Mouse (Mus musculus) erythroblast, embryonic 14.5 days (primary cell): ENCODE measurements around the gene Hey2. TPM values are rescaled to one million over a fixed set of nuclear protein-coding genes. Genes with fewer than 3 reads are reported as not detected.
A peak's percentile ranks its signal among the peaks of the same experiment; 100 is the strongest.

Experiments
- H3K27me3 ChIP-seq: 2 replicates; pipeline ENCODE4 v1.6.1; 2012; ENCODE audit warnings: inconsistent platforms; ENCODE audit not compliant: control insufficient read depth
- H3K36me3 ChIP-seq: 2 replicates; pipeline ENCODE4 v1.6.1; 2012; ENCODE audit warnings: mild to moderate bottlenecking, inconsistent platforms; ENCODE audit not compliant: control insufficient read depth
- H3K4me1 ChIP-seq: 2 replicates; pipeline ENCODE4 v1.6.1; 2012; ENCODE audit warnings: inconsistent platforms; ENCODE audit not compliant: control insufficient read depth
- H3K4me3 ChIP-seq: replicated peaks from 2 replicates; pipeline ENCODE3; 2012; ENCODE audit warnings: moderate library complexity, mild to moderate bottlenecking, inconsistent platforms
- H3K9me3 ChIP-seq: 2 replicates; pipeline ENCODE4 v1.6.1; 2012; ENCODE audit warnings: low read length, inconsistent platforms, mixed read lengths; ENCODE audit not compliant: control insufficient read depth
- GATA1 ChIP-seq: IDR thresholded peaks from 2 replicates; pipeline ENCODE4 v1.6.1; 2012; ENCODE audit warnings: low read length, inconsistent platforms, mixed read lengths
- TAL1 ChIP-seq: IDR thresholded peaks from 3 replicates; pipeline ENCODE4 v1.6.1; 2012; ENCODE audit warnings: low read length, inconsistent platforms, mixed read lengths
- polyA plus RNA-seq: library from polyadenylated mRNA; stranded (reverse); fragments of >175 nt; gene quantifications from 2 replicates; pipeline ENCODE4 v1.2.3, GENCODE M21; 2012

The Hey2 gene
- polyA plus RNA-seq, result 0.07 and 0.10 TPM in 2 replicates

DNA sequence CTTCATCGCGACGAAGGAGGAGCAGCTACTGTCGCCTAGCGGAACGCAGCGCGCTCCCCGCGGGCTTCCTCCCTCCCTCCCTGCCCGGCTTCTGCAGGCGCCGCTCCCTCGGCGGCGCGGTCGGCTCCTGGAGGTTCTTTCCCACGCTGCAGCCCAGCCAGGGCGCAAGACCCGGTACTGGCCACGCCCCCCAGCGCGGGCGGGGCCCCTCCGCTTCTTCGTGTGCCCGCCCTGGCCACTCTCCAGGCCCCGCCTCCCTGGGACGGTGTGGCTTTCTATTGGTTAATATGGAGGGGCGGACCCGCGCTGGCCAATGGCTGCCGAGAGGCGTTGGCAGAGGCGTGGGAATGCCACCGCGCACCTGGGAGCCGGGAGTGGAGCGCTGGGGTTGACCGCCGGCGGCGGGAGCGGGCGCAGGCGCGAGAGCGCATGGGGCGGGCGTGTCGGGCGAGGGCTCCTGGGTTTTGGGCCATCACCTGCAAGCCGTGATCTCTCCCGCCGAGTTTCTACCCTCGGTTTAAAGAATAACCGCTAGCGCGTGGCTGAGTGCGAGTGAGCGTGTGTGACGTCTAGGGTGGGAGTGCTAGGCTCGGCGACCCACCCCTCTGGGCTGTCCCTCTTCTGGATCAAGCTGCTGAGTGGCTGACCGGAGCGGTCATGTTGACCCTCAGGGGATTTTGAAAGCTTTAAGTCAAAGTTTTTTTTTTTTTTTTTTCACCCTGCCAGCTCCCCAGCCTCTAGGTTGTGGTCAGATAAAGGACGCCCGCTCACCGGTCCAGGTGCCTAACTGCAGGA lies at the start of gene Hey2:
Gene Hey2 (minus strand): TSS at position 159 of the 795 bp plus-strand sequence.
- Histone ChIP-seq H3K27me3 (peaks cover 89% of the 10 kb centered on the region), H3K4me3 (peak within 1 kb of the TSS; percentile 60)
- no peak for TF ChIP-seq TAL1
- no peak for TF ChIP-seq GATA1

DNA sequence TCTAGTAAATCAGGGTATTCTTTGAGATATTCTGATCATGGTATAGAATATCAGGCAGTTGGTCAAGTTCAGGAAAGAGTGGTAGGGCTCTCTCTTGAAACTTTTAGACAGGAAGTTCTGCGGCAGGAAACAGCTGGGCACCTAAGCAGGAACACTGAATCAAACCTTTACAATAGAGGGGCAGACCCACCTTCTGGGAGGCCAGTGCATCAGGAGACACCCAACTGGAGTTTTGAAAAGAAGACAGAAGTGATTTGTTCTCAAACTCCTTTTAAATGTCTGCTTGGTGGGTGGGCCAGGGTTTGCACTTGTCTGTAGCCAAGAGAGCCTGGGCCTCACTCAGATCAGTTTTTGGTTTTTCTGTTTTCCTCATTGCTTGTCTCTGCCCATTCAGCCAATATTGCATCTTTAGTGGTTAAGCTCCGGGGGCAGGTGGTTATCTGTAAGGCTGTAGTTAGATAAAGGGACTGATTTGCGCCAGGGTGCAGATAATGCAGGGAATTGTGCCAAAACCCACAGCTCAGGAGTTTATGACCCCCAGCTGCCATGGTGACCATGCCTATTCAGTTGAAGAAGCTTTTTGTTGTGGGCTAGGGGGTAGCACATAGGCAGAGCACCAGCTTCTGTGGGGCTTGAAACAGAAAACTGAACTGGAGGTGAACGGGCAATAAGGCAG lies 40.6 kb upstream of the Hey2 start:
- H3K4me3 ChIP-seq, result no peak overlapping the region
- no peaks in the 10 kb centered on the region for H3K4me1 ChIP-seq
- no peaks in the 10 kb centered on the region for H3K9me3 ChIP-seq
- H3K27me3 ChIP-seq, result no peaks in the 10 kb centered on the region
- TF ChIP-seq GATA1 (no peak), TAL1 (no peak)
- H3K36me3 ChIP-seq, result no peaks in the 10 kb centered on the region

More for the DNA sequence above, at the start of gene Hey2:
- H3K4me1 ChIP-seq, result peaks cover 16% of the 10 kb centered on the region
- H3K9me3 ChIP-seq, result peaks cover 12% of the 10 kb centered on the region
- H3K36me3 ChIP-seq, result no peaks in the 10 kb centered on the region

DNA sequence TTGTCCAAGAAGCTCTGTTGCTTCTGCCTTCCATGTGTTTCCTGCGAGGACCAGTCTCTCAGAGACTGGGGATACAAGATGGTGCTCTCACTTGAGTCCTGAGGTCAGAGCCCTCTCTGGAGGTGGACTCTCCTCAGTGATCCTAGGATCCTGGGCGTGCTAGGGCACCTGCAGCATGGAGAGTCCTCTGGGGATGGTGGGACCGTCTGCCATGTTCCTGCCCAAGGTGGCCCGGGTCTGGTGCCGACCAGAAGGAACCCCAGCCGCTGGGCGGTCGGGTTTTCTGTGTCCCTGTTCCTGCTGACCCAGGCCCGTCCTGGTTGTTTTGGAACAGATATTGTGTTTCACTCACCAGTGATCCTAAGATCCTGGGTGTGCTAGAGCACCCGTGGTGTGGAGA lies 38.5 kb upstream of the Hey2 start:
- Histone ChIP-seq H3K27me3 (no peaks in the 10 kb centered on the region), H3K4me3 (no peak overlapping the region), H3K9me3 (no peaks in the 10 kb centered on the region), H3K36me3 (no peaks in the 10 kb centered on the region), H3K4me1 (no peaks in the 10 kb centered on the region)
- TF ChIP-seq TAL1 (no peak), GATA1 (no peak)

DNA sequence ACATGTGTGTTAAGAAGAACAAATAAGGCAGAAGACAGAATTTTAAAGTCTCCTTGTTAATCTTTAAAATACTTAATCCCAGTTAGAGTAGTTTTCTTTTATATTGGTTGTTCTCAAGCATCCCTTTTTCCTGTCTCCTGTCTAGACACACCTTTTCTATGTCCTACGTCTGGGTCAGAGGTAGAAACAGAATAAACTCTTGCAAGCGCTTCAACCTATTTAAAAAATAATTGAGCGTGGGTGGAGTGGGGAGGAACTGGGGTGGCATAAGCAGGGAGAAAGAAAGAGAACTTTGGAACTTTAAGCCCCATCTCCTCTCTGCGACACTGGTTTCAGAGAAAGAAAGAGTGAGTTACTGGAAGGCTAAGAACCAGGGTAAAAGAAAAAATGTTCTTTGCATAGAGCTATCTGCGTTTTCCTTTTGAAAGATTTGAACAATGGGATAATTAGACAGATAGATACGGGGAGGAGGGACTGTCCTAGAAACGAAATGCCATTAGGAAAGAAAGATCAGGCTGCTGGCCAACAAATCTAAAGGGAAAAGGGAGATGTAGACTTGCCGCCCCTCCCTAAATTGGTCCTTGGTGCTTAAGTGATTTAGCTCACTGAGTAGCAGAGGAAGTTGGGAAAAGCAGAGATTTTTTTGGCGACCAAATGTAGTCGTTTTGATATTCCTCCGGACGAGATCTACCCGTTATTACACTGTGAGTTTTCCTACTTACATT lies 2.7 kb upstream of the Hey2 start:
- TF ChIP-seq GATA1 (no peak), TAL1 (no peak)
- H3K4me1 ChIP-seq, result peaks cover 16% of the 10 kb centered on the region
- no peaks in the 10 kb centered on the region for H3K36me3 ChIP-seq
- no peak overlapping the region for H3K4me3 ChIP-seq
- peaks cover 12% of the 10 kb centered on the region for H3K9me3 ChIP-seq
- H3K27me3 ChIP-seq, result peaks cover 78% of the 10 kb centered on the region

DNA sequence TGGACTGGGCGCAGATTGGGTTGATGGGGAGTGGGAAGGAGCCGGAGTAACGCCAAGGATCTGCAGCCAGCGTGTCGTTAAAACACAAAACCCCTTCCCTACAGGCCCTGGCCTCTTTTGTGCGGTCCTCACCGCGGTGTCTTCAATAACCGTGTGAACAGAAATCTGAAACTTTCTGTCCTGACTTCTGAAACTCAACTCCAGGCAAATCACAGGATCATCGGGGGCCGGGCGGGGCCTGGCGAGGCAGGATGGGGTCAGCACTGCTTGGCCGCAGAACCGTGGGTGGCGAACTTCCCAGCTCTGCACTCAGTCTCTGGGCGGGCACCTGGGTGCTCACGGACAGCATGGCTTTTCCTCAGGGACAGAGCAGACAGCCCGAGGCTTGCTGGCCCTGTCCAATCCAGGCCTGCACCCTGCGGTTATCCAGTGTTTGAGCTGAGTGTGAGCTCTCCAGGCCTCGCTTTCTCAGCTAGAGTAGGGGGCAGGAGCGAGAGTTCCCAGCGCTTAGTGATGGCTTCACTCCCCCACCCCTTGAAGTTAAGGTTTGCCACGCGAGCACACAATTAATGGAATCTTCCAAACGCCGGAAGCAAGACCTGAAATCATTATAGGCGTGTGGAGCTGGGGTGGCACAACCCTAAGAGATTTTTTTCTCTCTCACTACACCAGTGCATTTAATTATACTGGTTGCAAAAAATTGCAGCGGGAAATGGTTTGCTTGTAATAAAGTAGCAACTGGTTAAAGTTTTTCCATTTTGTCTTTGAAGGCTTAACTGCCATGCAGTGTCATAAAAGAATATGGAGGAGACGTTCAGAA lies 1.8 kb upstream of the Hey2 start:
- Histone ChIP-seq H3K4me3 (no peak overlapping the region), H3K9me3 (peaks cover 12% of the 10 kb centered on the region), H3K36me3 (no peaks in the 10 kb centered on the region), H3K4me1 (peaks cover 16% of the 10 kb centered on the region), H3K27me3 (peaks cover 84% of the 10 kb centered on the region)
- no peak for TF ChIP-seq TAL1
- no peak for TF ChIP-seq GATA1

DNA sequence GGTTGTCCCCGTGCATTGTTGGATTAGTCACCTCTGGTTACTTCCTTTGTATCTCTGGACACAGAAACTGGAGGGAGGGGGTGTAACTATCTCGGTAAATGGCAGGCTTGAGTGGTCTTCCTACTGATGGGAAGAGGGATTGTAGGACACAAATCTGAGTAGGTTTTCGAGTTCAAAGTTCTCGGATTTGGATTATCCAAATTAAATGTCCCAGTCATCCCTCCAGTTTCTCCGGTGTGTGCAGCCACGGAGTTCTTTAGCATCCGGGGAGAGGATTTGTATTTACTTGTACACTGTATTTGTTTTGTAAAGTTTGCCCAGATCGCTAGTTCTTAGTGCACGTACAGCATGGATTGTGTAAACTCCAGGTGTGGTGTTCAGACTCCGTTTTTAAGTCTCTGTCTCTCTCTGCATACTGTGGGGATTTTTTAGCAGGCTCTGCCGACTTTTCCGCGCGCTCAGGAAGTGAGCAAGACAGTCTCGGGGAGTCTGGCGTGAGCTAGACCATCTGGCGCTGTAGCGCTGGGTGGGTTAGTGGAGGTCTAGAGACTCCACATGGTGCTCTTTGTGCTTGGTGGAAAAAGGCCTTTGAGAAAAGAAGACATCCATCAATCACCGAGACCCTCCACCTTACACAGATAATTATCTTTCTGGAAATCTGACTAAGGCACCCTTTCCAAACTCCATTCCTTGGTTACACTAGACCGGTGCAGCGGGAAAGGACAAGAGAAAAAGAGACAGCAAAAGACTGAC lies 1.0 kb upstream of the Hey2 start:
- no peaks in the 10 kb centered on the region for H3K36me3 ChIP-seq
- H3K27me3 ChIP-seq, result peaks cover 90% of the 10 kb centered on the region
- peaks cover 16% of the 10 kb centered on the region for H3K4me1 ChIP-seq
- H3K9me3 ChIP-seq, result peaks cover 12% of the 10 kb centered on the region
- TF ChIP-seq GATA1 (no peak), TAL1 (no peak)
- peak overlapping the region; percentile 60 for H3K4me3 ChIP-seq

DNA sequence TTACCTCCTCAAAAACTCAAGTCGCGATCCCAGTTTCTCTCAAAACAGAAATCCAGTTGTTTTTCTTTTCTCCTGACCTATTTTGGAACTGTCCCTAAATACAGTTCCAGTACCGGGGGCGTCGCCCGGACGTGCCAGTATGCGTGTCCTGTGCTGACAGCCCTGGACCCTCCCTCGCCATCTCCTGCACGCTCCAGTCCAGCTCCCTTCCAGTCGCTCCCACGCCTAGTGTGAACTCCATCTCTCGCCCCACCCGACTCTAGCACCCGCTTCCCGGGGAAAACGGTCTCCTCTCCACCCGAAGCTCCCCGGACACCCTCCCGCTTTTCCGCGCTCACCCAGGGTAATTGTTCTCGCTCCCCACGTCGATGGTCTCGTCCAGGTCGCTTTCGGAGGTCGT lies 373 bp downstream of the Hey2 start:
- peaks cover 84% of the 10 kb centered on the region for H3K27me3 ChIP-seq

DNA sequence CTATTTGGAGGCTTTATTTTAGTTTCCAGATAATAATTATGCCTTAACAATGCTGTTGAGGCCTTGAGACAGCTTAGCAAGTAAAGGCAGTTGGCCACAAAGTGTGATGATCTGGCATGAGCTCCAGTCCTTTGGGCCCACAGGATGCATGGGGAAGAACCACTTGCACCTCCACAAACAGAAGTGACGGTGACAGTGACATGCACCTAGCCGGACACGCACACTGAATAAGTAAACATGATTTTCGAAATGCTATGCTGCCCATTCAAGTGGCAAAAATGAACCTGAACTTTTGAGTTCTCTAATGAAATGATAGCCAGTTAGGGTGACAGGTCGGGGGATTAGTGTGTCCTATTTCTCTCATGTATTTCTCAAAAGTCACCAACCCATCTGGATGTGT lies 1.8 kb downstream of the Hey2 start:
- peaks cover 72% of the 10 kb centered on the region for H3K27me3 ChIP-seq
- peaks cover 16% of the 10 kb centered on the region for H3K4me1 ChIP-seq
- H3K36me3 ChIP-seq, result no peaks in the 10 kb centered on the region
- peaks cover 12% of the 10 kb centered on the region for H3K9me3 ChIP-seq
- TF ChIP-seq GATA1 (no peak), TAL1 (no peak)
- H3K4me3 ChIP-seq, result no peak overlapping the region

More for the DNA sequence above, 373 bp downstream of the Hey2 start:
- peaks cover 12% of the 10 kb centered on the region for H3K9me3 ChIP-seq
- no peak for TF ChIP-seq GATA1
- no peak for TF ChIP-seq TAL1
- H3K36me3 ChIP-seq, result no peaks in the 10 kb centered on the region
- H3K4me3 ChIP-seq, result peak overlapping the region; percentile 60
- peaks cover 16% of the 10 kb centered on the region for H3K4me1 ChIP-seq
